Mouse (Mus musculus): ENCODE measurements around the gene Aplnr.

GRCm38 (mm10) chr2:85123187-85123868 is 12.7 kb upstream of the Aplnr start:
- TF ChIP-seq GATA1 (IDR thresholded peaks at IDR 0.05; ENCODE audit: borderline replicate concordance, low read length) (no peak), FLI1 (IDR thresholded peaks at IDR 0.05; ENCODE audit: low read length) (no peak)
